Mouse (Mus musculus) midbrain, embryonic 14.5 days (tissue): Measurements from ENCODE around the gene Eva1c. TPM values are rescaled to one million over a fixed set of nuclear protein-coding genes. Genes with fewer than 3 reads are reported as not detected.

Experiments
- ATAC-seq: fragments of 200-750 bp; cut with Nextera tagmentation; 2 replicates; pipeline ENCODE4 v1.8.0; 2017; ENCODE audit warnings: moderate number of reproducible peaks, moderate library complexity; ENCODE audit not compliant: low FRiP score, low TSS enrichment
- DNase-seq: peaks from one replicate; pipeline ENCODE4 v3.0.0-alpha.2; 2015
- H3K27ac ChIP-seq: fragments of 300-500 bp; sonication (generic); replicated peaks from 2 replicates; pipeline ENCODE4 v1.5.1; 2014; ENCODE audit warnings: mild to moderate bottlenecking, low read depth, low read length, moderate library complexity
- H3K27me3 ChIP-seq: fragments of 300-500 bp; sonication (generic); 2 replicates; pipeline ENCODE4 v1.6.1; 2014; ENCODE audit warnings: low read length, control low read depth, mixed read lengths; ENCODE audit not compliant: control insufficient read depth, insufficient read depth
- H3K36me3 ChIP-seq: fragments of 300-500 bp; sonication (generic); 2 replicates; pipeline ENCODE4 v1.6.1; 2014; ENCODE audit warnings: low read length, control low read depth; ENCODE audit not compliant: control insufficient read depth, insufficient read depth
- H3K4me1 ChIP-seq: fragments of 300-500 bp; sonication (generic); 2 replicates; pipeline ENCODE4 v1.6.1; 2014; ENCODE audit warnings: mild to moderate bottlenecking, antibody characterized with exemption, low read length, control low read depth; ENCODE audit not compliant: control insufficient read depth, insufficient read depth
- H3K4me2 ChIP-seq: fragments of 300-500 bp; sonication (generic); 2 replicates; pipeline ENCODE4 v1.6.1; 2014; ENCODE audit warnings: mild to moderate bottlenecking, low read length, moderate library complexity
- H3K4me3 ChIP-seq: fragments of 300-500 bp; sonication (generic); replicated peaks from 2 replicates; pipeline ENCODE4 v1.5.1; 2014; ENCODE audit warnings: low read depth, low read length
- H3K9ac ChIP-seq: fragments of 300-500 bp; sonication (generic); replicated peaks from 2 replicates; pipeline ENCODE4 v1.6.1; 2014; ENCODE audit warnings: mild to moderate bottlenecking, low read length, moderate library complexity
- H3K9me3 ChIP-seq: fragments of 300-500 bp; sonication (generic); 2 replicates; pipeline ENCODE4 v1.6.1; 2016; ENCODE audit warnings: low read length, control low read depth, mixed read lengths; ENCODE audit not compliant: control insufficient read depth
- WGBS: fragments of 180-500 bp; shearing (Covaris S2); extraction: QIAGEN DNeasy Blood & Tissue Kit; methylation state at CpG from one replicate; pipeline ENCODE4 v1.1.7; 2014; 5-methylcytosine and 5-hydroxymethylcytosine counted together
- polyA plus RNA-seq: library from polyadenylated mRNA; unstranded; fragments of >200 nt; fragmentation: Nextera tagmentation; extraction: Ambion mirVana; gene quantifications from 2 replicates; pipeline ENCODE4 v1.2.1, GENCODE M21; 2014

Gene Eva1c
- polyA plus RNA-seq, 1 experiment from 2014 or later = 2.4 TPM

DNA sequence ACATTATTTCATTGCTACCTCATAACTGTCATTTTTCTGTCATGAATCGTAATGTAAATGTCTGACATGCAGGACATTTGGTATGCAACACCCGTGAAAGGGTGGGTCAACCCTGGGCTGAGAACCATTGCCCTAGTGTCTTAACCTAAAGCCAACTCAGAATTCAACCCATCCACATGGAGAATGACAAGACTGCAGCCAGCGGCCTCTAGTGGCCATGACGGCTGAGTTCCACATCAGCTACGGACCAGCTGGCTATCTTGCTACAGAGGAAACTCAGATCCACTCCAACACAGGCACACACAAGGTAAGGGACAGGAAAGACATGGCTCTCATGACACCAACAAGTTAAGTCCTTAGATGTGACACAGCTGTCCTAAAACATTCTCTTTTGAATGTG, 98.9 kb downstream of the Eva1c start:
- no peaks in the 10 kb centered on the region for H3K27me3 ChIP-seq
- ATAC-seq (no peak), DNase-seq (peak; percentile 84)
- no peak overlapping the region for H3K9ac ChIP-seq
- H3K9me3 ChIP-seq = no peaks in the 10 kb centered on the region
- H3K4me2 ChIP-seq = no peak overlapping the region
- WGBS = 21% methylated on average over 5 of the region's 5 CpGs
- H3K36me3 ChIP-seq = peaks cover 18% of the 10 kb centered on the region; the same call in 1 of the 2 replicates
- H3K27ac ChIP-seq = no peak overlapping the region
- no peaks in the 10 kb centered on the region for H3K4me1 ChIP-seq
- no peak overlapping the region for H3K4me3 ChIP-seq

DNA sequence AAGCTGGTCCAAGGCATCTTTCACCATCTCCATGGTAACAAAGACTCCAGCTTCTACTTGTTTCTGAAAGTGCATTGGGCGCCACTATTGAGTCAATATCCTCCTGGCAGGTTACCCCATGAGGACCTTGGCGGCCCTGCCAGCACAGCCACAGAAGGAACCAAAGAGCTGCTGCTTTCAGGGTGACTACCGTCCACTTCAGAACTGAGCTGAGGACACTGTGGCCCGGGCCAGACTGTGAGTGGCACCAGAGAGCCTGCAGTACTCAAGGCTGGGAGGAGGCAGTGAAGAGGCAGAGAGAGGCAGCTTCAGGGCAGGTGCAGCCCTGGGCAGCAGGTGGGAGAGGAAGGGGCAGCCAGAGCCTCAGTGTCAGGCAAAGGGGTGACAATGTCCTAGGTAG, 100.9 kb downstream of the Eva1c start:
- H3K4me3 ChIP-seq = no peak overlapping the region
- WGBS = 88% methylated on average over 4 of the region's 4 CpGs
- DNase-seq (no peak), ATAC-seq (no peak)
- peaks cover 18% of the 10 kb centered on the region; the same call in 1 of the 2 replicates for H3K36me3 ChIP-seq
- no peak overlapping the region for H3K4me2 ChIP-seq
- no peaks in the 10 kb centered on the region for H3K27me3 ChIP-seq
- H3K9me3 ChIP-seq = no peaks in the 10 kb centered on the region
- no peaks in the 10 kb centered on the region for H3K4me1 ChIP-seq
- H3K27ac ChIP-seq = no peak overlapping the region
- H3K9ac ChIP-seq = no peak overlapping the region

- no peaks in the 10 kb centered on the region for H3K27me3 ChIP-seq
- DNase-seq (no peak), ATAC-seq (no peak)
- peaks cover 21% of the 10 kb centered on the region for H3K36me3 ChIP-seq
- no peaks in the 10 kb centered on the region for H3K9me3 ChIP-seq
- peak overlapping the region; percentile 79 for H3K4me2 ChIP-seq
- H3K4me3 ChIP-seq = peak overlapping the region; percentile 83
- H3K9ac ChIP-seq = peak overlapping the region; percentile 80
- H3K27ac ChIP-seq = peak overlapping the region; percentile 81
- WGBS = 34% methylated on average over 13 of the region's 13 CpGs
- H3K4me1 ChIP-seq = no peaks in the 10 kb centered on the region
Observed at GRCm38 (mm10) chr16:90933534-90934176, 107.1 kb downstream of the Eva1c start.

DNA sequence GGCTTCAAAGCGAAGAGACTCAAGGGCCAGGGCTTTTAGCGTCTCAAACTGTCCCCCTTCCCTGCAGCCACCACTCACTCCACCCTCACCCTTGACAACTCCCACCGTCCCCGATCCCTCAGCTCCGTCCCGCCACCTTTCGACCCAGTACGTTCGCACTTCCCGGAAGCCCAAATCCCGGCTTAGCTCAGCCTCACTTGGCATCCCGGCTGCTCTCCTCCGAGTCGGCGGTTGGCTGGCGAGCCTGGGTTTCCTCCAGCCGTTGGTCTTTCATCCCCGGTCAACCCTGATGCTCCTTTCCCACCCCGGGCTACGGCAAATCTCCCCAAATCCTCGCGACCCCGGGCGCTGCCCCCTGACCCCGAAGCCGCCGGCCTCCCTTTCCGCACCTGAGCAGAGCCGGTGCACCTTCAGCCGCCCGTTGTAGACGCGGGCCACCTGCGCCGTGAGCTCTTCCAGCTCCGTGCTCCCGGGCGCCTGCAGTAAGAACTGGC, 107.7 kb downstream of the Eva1c start:
- Histone ChIP-seq H3K9me3 (no peaks in the 10 kb centered on the region), H3K4me2 (peak overlapping the region; percentile 79), H3K4me3 (peak overlapping the region; percentile 83), H3K27me3 (no peaks in the 10 kb centered on the region), H3K27ac (peak overlapping the region; percentile 81), H3K9ac (peak overlapping the region; percentile 80), H3K36me3 (peaks cover 19% of the 10 kb centered on the region), H3K4me1 (no peaks in the 10 kb centered on the region)
- DNase-seq = peak; percentile 73
- WGBS = 1% methylated on average over 38 of the region's 38 CpGs
- peak; percentile 32 for ATAC-seq

DNA sequence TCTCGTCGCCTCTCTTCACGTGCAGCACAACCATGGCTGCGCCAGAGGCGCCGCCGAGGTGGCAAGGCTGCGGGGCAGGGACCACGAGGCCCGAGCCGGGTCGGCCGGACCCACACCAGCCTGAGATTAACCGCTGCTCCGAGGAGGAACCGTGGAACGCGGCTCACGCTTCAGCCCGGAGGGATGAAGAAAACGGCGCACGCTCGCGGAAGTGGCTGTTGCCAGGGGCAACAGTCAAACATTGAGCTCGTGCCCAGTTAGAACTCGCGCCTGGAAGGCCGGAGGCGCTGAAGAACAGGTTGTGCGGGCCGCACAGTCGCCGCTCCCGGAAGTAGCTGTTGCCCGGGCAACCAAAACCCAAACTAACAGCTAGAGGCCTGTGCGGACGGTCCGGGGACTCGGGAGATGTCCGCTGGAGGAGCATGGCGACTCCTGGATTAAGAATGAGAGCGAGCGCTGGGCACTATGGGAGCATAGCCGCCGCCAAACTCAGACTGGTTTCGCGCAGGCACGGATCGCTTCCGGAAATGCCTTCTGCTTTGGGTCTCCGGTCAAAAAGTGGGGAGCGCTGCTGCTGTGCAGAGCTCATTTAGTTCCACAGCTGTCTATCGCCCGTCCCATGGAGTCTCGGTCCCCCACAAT, 108.3 kb downstream of the Eva1c start, which contains the start of gene Cfap298:
Cfap298 (minus strand) TSS at position 428 of the 642 bp plus-strand sequence.
- Histone ChIP-seq H3K9me3 (no peaks in the 10 kb centered on the region), H3K36me3 (peaks cover 19% of the 10 kb centered on the region), H3K4me3 (peak within 1 kb of the TSS; percentile 83), H3K9ac (peak within 1 kb of the TSS; percentile 80), H3K27ac (peak within 1 kb of the TSS; percentile 81), H3K4me1 (no peaks in the 10 kb centered on the region), H3K27me3 (no peaks in the 10 kb centered on the region), H3K4me2 (peak within 1 kb of the TSS; percentile 79)
- DNase-seq (peak; percentile 99), ATAC-seq (peak; percentile 96)
- WGBS = under 1% methylated on average over 56 of the region's 56 CpGs

GRCm38 (mm10) chr16:90941246-90941645, 114.7 kb downstream of the Eva1c start:
- Histone ChIP-seq H3K9me3 (no peaks in the 10 kb centered on the region), H3K4me2 (no peak overlapping the region), H3K27ac (no peak overlapping the region), H3K36me3 (peaks cover 63% of the 10 kb centered on the region), H3K4me1 (no peaks in the 10 kb centered on the region), H3K27me3 (no peaks in the 10 kb centered on the region), H3K9ac (no peak overlapping the region), H3K4me3 (no peak overlapping the region)
- DNase-seq (no peak), ATAC-seq (no peak)
- 95% methylated on average over 7 of the region's 7 CpGs for WGBS

DNA sequence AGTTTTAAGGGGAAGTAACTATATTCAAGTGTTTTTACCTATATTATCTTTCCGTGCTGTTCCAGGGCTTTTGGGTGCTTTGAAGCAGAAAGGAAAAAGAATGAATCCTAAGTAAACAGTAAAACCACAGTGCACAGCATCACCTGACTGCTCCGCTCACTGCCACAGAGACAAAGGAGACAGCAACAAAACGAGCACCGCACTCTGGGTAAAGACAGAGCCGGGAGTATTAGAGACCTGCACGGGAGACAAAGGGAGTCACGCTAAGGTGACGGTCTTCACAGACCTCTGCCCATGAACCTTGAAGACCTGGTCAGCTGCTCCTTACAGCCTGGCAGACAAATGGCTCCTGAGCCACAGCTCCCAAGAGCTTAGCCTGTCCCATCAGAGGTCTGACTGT, 120.5 kb downstream of the Eva1c start:
- Histone ChIP-seq H3K9ac (no peak overlapping the region), H3K9me3 (no peaks in the 10 kb centered on the region), H3K36me3 (peaks cover 74% of the 10 kb centered on the region), H3K4me1 (no peaks in the 10 kb centered on the region), H3K27me3 (no peaks in the 10 kb centered on the region), H3K4me2 (no peak overlapping the region), H3K27ac (no peak overlapping the region), H3K4me3 (no peak overlapping the region)
- DNase-seq (no peak), ATAC-seq (no peak)
- 79% methylated on average over 8 of the region's 8 CpGs for WGBS

GRCm38 (mm10) chr16:90950354-90950963, 123.9 kb downstream of the Eva1c start:
- DNase-seq (no peak), ATAC-seq (no peak)
- Histone ChIP-seq H3K27ac (no peak overlapping the region), H3K4me2 (no peak overlapping the region), H3K36me3 (peaks cover 72% of the 10 kb centered on the region), H3K9me3 (no peaks in the 10 kb centered on the region), H3K27me3 (no peaks in the 10 kb centered on the region), H3K4me1 (no peaks in the 10 kb centered on the region), H3K9ac (no peak overlapping the region), H3K4me3 (no peak overlapping the region)
- 60% methylated on average over 17 of the region's 17 CpGs for WGBS
